8 mouse cellular contexts compared by ENCODE assay signal in the genomic region with DNA sequence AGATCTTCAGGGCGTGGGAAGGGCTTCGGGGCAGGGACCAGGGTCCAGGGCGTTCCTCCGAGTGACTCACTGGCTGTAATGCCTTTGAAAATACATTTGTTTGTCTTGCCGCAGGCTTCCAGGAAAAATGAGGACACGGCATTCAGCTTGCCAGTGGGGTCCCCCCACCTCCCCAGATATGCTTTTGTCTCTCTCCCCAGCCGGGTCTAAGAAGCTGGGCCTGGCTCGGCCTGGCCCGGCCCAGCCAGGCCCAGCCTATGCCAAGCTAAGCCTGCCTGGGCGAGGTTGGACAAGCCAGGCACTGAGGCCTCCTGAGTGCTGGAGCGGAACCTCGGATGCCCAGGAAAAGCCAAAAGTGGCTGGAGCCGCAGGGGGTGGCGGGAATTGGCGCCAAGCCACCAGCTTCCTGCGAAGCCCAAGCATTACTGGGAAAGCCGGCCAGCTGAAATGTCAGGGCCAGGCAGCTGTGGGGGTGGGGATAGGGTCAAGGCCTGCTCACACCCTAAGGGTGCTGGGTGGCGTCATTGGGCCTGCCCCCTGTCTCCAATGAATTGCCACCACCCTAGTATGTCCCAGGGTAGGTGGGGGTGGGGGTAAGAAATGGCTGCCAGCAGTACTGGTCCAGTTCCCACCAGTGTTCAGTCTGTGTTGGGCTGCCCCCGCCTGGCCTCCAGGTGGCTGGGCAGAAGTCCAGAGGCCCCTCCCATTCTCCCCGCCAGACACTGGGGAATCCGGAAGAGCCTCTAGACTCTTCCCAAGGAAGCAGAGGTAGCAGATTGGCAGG.
A peak's percentile ranks its signal among the peaks of the same experiment; 100 is the strongest.
DNase-seq lines count a peak whose midpoint lies in the region; ATAC-seq and TF ChIP-seq lines count a peak whose summit lies in the region.

No protein-coding gene starts in this region.

- peak; percentile 37 for DNase-seq in liver
- DNase-seq in liver, embryonic 11.5 days (ENCODE audit: low spot score), result no peak
- DNase-seq in fat pad, adult 2 months (ENCODE audit: extremely low read depth, low read depth, low spot score), result peak; percentile 84
- peak; percentile 91 to 93 for DNase-seq in heart, adult 9 months (ENCODE audit: low spot score in 2 of 2)
- peak; percentile 97 for DNase-seq in kidney, adult 9 months

- 0 out of 2 replicates have a peak, but pooled peaks cover 2% of the 10 kb centered on the region for H3K4me1 ChIP-seq in liver, embryonic 11.5 days (replicated peaks; ENCODE audit: control insufficient read depth, insufficient read depth, low read length)
- H3K4me1 ChIP-seq in liver, embryonic 12.5 days, result 0 out of 2 replicates have a peak, but pooled peaks cover 8% of the 10 kb centered on the region
- peaks cover 48% of the 10 kb centered on the region for H3K4me1 ChIP-seq in olfactory bulb, adult 2 months (ENCODE audit: control insufficient read depth, insufficient read depth, low read length)

- no peak overlapping the region for H3K27ac ChIP-seq in liver, embryonic 11.5 days (ENCODE audit: low read depth, low read length)
- H3K27ac ChIP-seq in liver, embryonic 12.5 days, result no peak overlapping the region
- H3K27ac ChIP-seq in olfactory bulb, adult 2 months (ENCODE audit: insufficient read depth, low read depth, low read length), result peak overlapping the region; percentile 60

- no peak overlapping the region for H3K4me3 ChIP-seq in liver, embryonic 11.5 days (ENCODE audit: low read depth, low read length)
- H3K4me3 ChIP-seq in liver, embryonic 12.5 days, result no peak overlapping the region
- no peak overlapping the region for H3K4me3 ChIP-seq in olfactory bulb, adult 2 months (ENCODE audit: insufficient read depth, low read depth, low read length)

- TF ChIP-seq POLR2A in olfactory bulb, adult 2 months (IDR thresholded peaks at IDR 0.05; ENCODE audit: insufficient read depth, low read depth, low read length), result no peak

- no peaks in the 10 kb centered on the region for H3K27me3 ChIP-seq in liver, embryonic 11.5 days (replicated peaks; ENCODE audit: control insufficient read depth, insufficient read depth, low read length)
- no peaks in the 10 kb centered on the region for H3K27me3 ChIP-seq in liver, embryonic 12.5 days (replicated peaks)

- no peak overlapping the region for H3K4me2 ChIP-seq in liver, embryonic 11.5 days
- H3K4me2 ChIP-seq in liver, embryonic 12.5 days, result no peak overlapping the region

- 87% methylated on average over 21 of the region's 21 CpGs for WGBS in liver, embryonic 11.5 days
- 83% methylated on average over 21 of the region's 21 CpGs for WGBS in liver, embryonic 12.5 days (ENCODE audit: insufficient replicate concordance)
- WGBS in olfactory bulb, adult 2 months, result 8% methylated on average over 21 of the region's 21 CpGs

- H3K9ac ChIP-seq in liver, embryonic 11.5 days (ENCODE audit: low read depth, low read length), result no peak overlapping the region
- H3K9ac ChIP-seq in liver, embryonic 12.5 days, result no peak overlapping the region

- H3K9me3 ChIP-seq in liver, embryonic 11.5 days (ENCODE audit: control insufficient read depth, low read length), result no peaks in the 10 kb centered on the region
- H3K9me3 ChIP-seq in liver, embryonic 12.5 days (replicated peaks), result no peaks in the 10 kb centered on the region

- no peak for TF ChIP-seq CTCF in olfactory bulb, adult 2 months (IDR thresholded peaks at IDR 0.05; ENCODE audit: insufficient read depth, low read depth, low read length)

- no peak for ATAC-seq in liver, embryonic 11.5 days (replicated peaks; ENCODE audit: low FRiP score)
- ATAC-seq in liver, embryonic 12.5 days, result peak; percentile 40; the same call in 1 of the 2 replicates
- no peak for ATAC-seq in monocyte, adult 5-6 weeks (replicated peaks; ENCODE audit: insufficient number of reproducible peaks, low FRiP score, low TSS enrichment, poor library complexity, severe bottlenecking)

- peaks cover 48% of the 10 kb centered on the region; the same call in 1 of the 2 replicates for H3K36me3 ChIP-seq in liver, embryonic 11.5 days (ENCODE audit: control insufficient read depth, insufficient read depth, low read length)
- H3K36me3 ChIP-seq in liver, embryonic 12.5 days, result peaks cover 92% of the 10 kb centered on the region
